Mouse (Mus musculus) urinary bladder, postnatal 25 days (tissue): ENCODE measurements around the gene Zfp593.

Experiments
- DNase-seq: peaks from one replicate; pipeline ENCODE4 v3.0.0; 2022; ENCODE audit warnings: low spot score

Gene Zfp593

DNA sequence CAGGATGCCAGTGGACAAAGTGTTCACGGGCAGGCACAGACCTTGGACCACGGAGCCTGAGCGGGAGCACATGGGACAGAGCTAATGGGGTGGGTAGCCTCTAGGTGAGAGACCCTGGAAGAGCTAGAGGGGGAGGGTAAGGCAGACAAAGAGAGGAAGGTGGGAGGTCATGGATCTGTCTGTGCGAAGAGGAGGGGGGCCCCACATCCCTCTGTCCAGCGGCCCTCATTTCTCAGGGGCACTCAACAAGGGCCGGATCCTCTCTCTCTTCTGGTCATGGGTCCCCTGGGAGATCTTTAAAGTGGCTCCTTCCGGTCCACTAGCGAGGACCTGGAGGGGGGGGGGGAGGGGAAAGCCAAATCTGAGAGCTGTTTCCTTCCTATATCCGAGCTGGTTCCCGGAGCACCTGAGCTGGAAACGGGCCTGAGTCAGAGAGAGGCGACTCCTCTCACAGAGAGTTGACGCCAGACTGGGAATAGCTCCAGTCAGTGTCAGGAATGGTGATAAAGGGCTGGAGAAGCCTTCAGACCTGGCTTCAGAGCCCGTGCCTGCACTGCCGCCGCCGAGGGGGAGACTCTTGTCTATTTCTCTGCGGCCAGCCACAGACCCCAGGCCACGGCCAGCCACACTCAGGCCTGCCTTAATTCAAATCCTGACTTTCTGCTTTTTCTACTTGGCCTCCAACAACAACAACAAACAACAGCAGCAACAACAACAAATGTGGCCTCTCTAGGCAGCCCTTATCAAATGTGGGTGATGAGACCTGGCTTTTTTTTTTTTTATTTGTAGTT, 11.2 kb upstream of the Zfp593 start:
- DNase-seq: no peak

DNA sequence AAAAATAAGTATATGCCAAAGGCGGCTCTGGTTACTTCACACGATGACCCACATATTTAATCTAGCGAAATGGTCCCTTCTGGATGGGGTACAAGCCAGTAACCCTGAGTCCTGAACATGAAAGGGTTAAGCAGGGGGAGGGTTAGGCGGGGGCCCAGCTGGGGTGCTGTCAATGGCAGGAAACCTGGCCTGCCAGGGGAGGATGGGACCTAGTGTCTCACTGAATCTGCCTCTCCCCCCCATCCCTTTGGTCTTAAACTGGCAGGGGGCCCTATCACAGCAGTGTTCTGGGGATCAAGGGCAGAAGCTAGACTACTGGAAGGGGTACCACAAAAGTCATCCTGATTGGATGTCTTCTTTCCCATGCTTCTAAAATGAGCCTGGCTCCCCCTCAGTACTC, 10.5 kb upstream of the Zfp593 start:
- DNase-seq: no peak

DNA sequence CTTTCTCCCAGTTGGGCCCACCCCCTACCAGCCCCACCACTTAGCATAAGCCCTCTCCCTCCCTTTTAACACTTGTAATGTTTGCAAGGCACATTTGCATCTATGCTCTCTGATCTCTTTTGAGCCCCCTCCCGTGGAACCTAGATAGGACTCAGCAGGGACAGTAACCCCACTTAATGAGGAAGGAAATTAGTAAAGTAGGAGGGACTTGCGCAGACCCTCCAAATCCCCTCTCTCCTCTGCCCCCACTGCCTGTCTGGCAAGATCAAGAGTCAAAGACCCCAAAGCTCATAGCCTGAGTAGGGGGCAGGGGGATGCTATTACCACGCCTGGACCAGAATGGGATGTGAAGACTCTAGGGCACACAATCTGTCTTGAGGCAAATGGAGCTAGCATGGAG, 9.4 kb upstream of the Zfp593 start:
- no peak for DNase-seq

DNA sequence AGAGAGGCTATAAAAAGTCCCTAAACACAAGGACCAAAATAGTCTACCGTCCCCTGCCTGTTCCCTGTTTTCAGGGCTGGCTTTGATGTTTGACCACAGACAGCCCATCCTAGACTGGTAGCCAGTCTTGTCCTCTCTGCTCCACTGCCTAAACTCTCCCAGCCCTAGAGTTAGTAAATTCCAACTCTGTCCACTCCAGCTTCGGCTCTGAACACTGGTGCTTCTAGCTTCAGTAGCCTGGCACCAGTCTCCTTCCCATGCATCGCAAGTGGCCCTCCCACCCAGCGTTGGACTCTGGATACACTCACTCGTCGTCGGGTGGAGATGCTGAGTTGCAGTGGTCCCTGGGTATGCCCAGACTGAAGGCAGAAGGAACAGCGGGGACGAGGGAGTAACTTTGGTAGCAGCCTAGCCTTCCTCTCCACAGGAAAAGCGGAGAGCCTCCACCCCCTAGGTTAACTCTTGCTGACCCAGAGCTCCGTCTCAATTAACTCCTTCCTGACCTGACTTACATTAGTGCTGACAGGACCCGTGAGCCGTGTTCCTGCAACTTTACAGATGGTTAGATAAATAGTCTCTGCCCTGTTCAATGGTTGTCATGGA, 8.4 kb upstream of the Zfp593 start, which contains the start of gene Grrp1:
TSS of gene Grrp1 (minus strand) at position 385 of the 603 bp plus-strand sequence.
- no peak for DNase-seq

DNA sequence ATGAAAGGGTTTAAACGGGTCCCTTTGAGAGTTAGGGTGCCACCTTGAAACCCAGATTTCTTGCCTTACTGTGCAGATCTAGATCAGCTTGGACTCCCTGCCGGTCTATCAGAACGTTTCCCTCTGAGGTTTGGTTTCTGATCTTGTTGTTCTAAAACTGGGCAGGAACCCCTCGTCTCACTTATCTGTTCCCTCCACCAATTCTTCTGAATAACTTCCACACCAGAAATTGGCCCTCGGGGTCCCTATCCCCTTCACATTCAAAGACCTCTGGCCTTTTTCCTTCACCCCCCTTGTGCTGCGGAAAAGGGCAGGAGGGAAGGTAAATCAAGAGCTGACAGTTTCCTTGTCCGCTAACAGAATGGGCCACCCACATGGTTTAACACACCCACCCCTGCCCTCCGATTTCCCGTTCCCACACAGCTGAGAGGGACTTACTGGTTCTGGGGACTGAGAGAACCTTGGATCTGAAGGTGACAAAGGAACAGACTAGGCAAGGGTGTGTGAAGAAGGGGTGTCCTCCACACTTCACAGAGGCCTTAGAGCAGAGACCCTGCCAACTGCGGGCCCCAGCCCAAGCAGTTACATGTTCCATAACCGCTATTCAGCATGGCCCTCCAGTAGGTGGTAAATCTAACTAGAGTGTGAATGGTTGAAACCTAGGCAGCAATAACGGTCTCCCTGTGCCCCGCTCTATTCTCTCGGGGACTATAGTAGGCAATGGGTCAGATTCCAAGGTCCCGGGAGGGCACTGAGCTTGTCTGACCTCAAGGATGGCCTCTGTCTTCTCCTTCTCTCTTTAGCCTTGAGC, 7.7 kb upstream of the Zfp593 start:
- no peak for DNase-seq

DNA sequence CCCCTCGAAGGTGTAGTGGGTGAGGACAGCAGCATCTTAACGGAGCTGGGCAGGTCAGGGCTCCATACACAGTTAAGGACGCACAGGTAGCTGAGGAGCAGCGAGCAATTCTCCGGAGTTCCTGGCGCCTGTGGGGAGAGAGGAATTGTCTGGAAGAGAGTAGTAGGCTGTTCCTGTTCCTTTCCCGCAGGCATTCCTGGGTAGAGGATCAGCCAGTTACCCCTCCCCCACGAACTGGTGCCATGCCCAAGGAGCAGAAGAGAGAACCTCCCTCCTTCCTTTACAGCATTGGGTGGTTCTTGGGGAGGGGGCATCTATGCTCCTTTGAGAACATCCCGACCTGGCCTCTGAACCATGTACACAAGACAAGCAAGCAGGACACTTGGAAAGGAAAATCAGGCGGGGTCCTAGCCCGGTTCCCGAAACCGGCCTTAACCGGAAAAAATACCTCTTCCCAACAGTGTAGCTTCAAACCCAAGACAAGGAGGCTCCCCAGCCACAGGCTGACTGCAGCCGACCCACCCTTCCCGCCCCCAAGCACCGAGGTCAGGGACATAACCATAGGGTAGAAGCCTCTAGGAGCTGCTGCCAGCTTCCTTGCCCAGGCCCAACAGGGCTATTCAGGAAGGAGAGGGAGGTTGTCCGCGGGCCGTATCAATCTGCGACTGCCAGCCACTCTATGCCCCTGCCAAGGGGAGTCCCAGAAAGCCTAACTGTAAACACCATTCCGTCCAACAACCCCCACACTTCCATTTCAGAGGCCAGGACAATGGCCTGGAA, 6.9 kb upstream of the Zfp593 start:
- DNase-seq: no peak

DNA sequence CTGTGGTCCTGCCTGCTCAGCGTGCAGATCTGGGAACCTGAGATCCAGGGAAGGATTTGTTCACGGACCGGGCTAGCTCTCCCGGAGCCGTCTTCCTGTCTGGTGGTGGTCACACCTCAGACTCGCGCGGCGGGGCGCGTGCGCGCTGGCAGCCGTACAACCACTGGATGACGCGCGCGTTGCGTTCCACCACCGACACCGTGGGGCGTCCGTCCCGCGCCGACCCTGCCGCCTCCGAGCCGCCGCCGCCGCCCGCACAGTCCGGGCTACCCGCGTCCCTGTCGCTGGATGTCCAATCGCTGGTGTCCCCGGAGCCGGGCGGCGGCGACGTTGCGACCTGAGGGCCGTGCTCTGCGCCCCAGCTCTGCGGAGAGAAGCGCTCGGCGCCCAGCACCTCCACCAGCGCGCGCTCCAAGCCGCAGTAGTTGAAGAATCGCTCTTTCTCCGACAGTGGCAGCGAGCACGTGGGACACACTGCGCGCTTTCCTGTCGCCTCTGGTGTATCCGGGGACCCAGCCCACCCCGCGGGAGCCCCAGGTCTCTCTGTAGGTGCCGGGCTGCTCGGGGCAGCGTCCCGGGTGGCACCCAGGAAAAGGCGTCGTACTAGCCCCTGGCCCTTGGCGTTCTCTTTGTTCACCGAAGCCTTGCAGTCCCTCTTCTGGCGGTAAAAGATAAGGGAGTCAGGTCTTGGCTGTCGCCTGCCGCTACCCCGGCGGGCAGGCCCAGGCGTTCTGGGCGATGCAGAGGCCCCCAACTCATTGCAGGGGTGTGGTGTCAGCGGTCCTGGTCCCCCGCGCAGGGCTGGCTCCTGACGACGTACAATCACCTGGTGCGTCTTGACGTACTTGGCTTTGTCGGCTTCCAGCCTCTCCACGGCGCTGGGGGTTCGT, 6.1 kb upstream of the Zfp593 start:
- DNase-seq: peak; percentile 21

DNA sequence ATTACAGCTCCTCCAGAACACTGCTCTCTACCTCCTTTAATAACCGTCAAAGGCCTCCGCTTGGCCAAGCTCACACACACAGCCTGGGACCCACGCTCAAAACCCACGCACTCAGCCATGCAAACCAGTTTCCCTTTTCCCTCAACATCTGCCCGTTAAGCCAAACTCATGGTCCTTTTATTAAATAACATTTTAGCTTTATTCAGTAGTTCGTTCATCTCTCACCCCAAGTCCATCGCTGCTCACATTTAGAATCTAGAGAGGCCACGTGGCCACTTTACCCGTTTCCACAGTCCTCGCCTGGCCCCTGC, 5.5 kb upstream of the Zfp593 start:
- no peak for DNase-seq

DNA sequence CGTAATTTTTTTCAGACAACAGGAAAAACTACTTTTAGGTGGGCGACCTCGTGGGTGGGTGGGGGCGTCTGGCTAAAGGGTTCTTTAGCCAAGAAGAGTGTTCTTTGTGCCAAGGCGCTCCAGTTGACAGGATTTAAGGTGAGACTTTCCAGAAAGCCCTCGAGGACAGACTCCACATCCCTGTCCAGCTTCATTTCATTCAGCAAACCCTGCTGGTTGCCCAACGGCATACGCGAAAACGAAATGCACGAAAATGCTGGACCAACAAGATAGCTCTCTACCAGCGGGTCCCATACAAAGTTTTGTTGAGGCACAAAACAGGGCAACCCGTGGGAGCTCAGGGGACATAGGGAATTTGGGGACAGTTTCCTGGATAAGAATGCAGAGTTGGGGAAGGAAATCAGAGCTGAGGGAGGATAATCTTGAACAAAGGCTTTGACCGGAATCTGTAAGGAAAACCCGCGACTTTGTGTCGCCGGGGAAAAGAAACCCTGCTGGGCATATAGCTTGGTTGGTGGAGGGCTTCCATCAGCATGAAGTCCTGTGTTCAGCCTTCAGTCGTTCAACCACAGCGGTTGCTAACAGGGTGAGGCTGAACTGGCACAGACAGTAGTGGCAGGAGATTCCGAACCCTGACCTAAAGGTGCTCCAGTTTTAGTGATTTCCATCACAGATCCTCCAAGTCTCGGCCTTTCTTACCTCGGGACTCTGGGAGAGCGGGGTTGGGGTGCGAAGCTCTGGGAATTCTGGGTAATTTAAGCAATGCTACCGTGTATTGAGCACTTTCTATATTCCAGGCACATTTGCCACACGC, 4.9 kb upstream of the Zfp593 start:
- DNase-seq: no peak

DNA sequence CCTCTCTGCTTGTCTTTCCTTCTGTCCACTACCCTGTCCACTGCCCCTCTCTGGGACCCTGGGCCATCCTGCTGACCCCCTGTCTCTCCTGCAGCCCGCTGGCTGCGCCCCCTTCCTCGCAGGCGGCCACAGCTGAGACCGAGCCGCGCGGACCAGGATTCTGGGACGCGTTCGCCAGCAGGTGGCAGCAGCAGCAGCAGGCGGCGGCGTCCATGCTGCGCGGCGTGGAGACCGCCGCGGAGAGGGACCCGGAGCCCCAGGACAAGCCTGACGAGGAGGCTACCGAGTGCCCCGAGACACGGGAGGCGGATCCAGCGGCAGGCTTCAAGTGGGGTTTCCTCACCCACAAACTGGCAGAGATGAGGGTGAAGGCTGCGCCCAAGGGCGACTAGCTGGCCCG, 4.3 kb upstream of the Zfp593 start:
- peak; percentile 80 for DNase-seq

DNA sequence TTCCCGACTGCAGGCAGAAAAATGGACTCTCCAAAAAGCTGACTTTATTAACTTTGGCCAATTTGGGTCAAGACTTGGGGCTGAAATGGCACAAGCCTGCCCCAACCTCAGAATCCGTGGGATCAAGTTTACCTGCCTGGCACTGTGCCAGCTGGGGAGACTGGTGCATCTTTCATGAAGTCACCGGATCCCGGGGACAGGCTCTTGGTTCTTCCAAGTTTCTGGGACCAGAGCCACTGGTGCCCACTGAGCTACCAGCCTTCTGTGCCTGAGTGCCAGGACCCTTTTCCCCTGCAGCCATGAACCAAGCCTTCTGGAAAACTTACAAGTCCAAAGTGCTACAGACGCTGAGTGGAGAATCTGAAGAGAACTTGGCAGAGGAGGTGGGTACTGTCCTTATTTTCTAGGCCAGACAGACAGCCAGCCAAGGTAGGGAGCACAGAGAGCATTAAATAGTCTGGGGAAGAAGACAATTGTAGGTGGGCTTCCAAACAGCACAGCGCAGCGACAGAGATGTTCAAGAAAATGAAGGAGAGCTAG, 1.4 kb upstream of the Zfp593 start, which contains the start of gene Gm30191:
TSS of gene Gm30191 (plus strand) at position 217 of the 540 bp plus-strand sequence.
- no peak for DNase-seq

DNA sequence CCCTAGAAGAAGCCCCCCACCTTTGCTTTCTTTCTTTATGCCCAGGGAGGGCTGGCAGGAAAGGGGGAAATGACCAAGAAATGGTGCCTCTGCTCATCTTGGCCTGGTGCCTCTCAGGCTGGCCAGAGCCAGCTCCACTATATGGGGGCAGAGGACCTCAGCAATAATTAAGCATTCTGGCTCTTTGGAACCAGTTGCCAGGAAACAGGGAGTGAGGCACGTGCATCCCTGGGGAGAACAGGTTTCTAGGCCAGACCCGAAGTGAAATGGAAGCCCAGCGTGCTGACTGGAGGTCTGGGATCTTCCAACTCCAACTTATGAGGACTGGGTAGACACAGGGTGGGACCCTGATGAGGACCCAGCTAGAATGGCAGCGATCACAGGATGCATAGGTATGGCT, 864 bp upstream of the Zfp593 start:
- no peak for DNase-seq

DNA sequence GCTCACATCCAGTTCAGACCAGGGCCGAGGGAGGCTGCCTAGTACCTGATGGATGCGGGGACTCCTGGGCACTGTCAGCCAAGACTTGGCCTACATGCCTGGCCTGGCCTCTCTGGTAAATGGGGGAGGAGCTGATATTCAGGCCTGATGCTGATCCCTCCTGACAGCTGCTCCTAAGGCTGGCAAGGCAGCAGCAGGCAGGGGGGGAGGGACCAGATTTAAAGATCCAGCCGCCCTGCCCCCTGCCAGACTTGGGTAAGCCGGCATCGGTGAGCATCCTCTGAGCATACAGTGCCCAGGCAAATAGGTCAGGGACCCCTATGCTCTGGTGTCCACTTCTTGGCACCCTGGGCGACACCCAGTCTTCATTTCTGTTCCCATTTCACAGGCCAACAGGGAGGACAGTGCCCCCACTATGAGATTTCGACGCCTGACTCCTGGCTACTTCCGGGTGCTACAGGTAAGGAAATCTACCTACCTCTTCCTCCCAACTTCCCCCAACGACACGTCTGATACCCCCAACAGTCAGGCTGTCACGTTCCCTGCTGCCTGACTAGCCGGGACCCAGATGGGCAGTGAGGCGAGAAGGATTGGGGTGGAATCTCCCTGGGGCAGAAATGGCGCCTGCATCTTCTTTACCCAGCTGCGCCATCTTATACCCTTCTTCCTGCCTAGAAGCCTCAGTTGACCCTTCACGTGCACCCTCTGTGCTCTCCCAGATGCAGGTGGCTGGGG, 1.7 kb downstream of the Zfp593 start, which contains the start of gene E130218I03Rik:
TSS of gene E130218I03Rik (plus strand) at position 147 of the 735 bp plus-strand sequence.
- DNase-seq: no peak

DNA sequence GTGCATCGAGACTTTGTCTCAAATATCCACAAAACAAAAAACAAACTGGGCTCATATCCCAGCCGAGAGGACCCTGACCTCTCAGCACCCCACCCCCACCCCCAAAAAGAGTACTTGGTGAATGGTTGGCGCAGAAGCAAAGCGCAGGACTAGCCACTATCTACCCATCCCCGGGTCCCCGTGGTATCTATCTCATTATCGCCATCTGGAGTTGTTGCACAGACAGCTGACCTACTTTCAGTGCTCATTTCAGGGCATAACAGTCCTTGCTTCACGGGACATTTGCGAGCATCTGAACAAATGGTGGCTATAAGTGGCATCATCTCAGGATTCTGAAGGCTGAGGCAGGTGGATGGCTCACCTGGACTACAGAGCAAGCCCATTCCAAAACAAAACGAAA, 6.7 kb downstream of the Zfp593 start:
- no peak for DNase-seq

DNA sequence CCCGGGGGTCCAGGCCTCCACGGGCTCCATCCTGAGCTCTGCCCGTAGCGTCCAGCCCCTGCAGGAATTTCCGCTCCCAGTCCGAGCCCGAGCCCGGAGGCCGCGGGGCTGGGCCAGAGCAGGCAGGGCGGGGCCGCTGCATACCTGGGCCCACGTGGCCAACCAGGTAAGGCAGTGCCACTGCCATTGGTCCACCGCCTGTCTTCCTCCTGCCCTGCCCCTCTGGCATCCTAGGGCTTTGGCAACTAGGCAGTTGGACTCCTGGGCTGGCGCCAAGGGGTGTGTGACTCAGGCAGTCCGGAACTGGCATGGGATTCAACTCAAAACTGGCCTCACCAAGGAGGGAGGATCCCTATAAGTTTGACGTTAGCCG, 7.1 kb downstream of the Zfp593 start, which contains the start of gene Cnksr1:
TSS of gene Cnksr1 (minus strand) at position 121 of the 373 bp plus-strand sequence.
- DNase-seq: peak; percentile 82

DNA sequence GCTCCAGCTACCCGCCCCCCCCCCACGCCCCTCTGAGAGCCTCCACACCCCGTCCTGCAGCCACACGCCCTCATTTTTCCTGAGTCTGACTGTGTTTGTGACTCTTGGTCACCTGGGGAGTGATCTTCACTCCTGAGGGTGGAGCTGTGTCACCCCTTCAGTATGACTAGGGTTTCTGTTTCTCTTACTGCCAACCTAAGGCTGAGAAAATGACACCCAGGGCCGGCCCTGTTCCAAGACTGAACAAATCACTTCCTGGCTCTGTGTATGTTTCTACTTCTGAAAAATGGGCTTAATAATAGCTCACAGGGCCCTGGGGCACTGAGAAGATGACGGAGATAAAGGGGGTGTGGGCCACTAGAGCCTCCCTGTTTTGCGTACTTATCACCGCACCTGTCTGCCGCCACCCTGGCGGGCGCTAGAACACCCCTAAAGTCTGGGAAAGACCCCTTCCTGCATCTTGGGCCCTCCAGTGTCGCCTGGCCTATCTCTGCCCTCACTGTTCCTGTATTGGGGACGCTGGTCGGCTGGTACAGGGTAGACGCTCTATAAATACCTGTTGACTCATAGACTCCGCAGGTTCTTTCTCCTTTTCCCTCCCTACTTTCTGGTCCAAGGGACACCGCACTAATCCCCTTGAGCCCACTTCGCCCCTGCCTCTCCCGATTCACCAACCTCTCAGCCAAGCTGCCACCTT, 7.7 kb downstream of the Zfp593 start:
- DNase-seq: no peak

DNA sequence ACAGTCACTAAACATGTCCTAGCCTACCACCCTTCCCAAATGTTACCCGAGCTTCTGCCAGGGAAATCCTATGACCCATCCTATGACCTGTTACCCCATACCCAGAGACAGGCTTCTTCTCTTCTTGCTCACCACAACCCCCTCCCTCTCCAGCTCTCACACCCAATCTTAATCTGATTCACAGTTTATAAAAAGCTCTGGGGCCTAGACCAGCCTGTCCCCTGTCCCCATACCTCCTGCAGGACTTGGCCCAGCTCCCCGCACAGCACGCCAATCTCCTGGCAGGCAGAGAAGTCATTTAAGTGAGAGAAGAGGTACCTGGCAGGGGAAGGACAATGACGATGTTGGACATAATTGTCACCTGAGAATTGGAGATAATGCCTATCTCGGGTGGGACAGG, 10.5 kb downstream of the Zfp593 start:
- DNase-seq: no peak

DNA sequence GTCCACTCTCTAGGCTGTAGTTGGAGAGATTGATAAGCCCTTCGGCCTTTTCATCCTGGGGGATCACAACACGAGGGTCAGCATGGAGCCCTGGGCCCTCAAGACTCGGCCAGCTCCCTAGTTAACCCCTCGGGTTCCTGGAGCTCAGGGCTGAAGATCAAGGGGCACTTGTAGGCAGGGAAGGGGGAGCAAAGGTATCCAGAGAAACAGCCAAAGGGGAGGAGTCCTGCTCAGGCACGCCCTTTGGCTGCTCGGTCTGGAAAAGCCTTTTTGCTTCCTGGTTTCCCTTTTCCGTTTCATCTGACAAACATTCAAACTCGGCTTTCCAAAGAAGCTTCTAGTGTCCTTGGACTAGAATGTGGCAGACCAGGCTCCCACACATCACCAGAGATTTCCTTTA, 15.0 kb downstream of the Zfp593 start:
- DNase-seq: no peak

DNA sequence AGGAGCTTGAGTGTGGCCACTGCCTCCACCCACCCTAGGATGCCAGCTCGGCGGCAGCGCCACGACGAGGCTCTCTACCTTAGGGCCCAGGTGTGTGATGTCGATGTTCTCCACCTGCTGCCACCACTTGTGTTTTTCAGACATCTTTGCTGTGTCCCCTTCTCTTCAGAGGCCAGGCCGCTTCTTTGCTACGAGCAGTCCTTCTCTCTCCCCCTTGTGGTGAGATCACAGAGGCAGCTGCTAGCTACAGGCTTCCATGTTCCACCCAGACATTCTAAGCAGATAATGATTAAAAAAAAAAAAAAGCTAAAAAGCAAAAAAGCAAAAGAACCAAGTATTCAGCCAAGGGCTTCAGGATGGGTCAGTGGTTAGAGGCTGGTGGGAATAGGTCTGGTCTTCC, 18.2 kb downstream of the Zfp593 start, which contains the start of gene Catsper4:
TSS of gene Catsper4 (minus strand) at position 190 of the 400 bp plus-strand sequence.
- DNase-seq: no peak
